Mouse (Mus musculus) limb, embryonic 10.5 days (tissue): ENCODE data around the gene Serinc5. TPM values are rescaled to one million over a fixed set of nuclear protein-coding genes. Genes with fewer than 3 reads are reported as not detected.

ENCODE experiments used
- DNase-seq: peaks from one replicate; pipeline ENCODE4 v3.0.0-alpha.2; 2017; ENCODE audit warnings: low spot score
- H3K27ac ChIP-seq: fragments of 300-500 bp; sonication (generic); 2 replicates; pipeline ENCODE4 v1.5.1; 2016; ENCODE audit warnings: mild to moderate bottlenecking
- H3K27me3 ChIP-seq: fragments of 300-500 bp; sonication (generic); 2 replicates; pipeline ENCODE4 v1.6.1; 2016; ENCODE audit warnings: low read depth, mild to moderate bottlenecking; ENCODE audit not compliant: poor library complexity, severe bottlenecking
- H3K36me3 ChIP-seq: fragments of 300-500 bp; sonication (generic); 2 replicates; pipeline ENCODE4 v1.6.1; 2016; ENCODE audit warnings: mild to moderate bottlenecking, moderate library complexity
- H3K4me1 ChIP-seq: fragments of 300-500 bp; sonication (generic); 2 replicates; pipeline ENCODE4 v1.6.1; 2016
- H3K4me3 ChIP-seq: fragments of 300-500 bp; sonication (generic); 2 replicates; pipeline ENCODE4 v1.5.1; 2016; ENCODE audit warnings: mild to moderate bottlenecking, moderate library complexity
- H3K9me3 ChIP-seq: fragments of 300-500 bp; sonication (generic); replicated peaks from 2 replicates; pipeline ENCODE4 v1.6.1; 2016; ENCODE audit warnings: mild to moderate bottlenecking
- WGBS: fragments of 180-500 bp; shearing (Covaris S2); methylation state at CpG from one replicate; pipeline ENCODE4 v1.1.7; 2016; 5-methylcytosine and 5-hydroxymethylcytosine counted together
- polyA plus RNA-seq: library from polyadenylated mRNA; unstranded; fragments of >200 nt; fragmentation: Nextera tagmentation; extraction: Ambion mirVana; gene quantifications from 2 replicates; pipeline ENCODE4 v1.2.1, GENCODE M21; 2016

The Serinc5 gene
- polyA plus RNA-seq, 1 experiment from 2014 or later = 9.1 TPM

DNA sequence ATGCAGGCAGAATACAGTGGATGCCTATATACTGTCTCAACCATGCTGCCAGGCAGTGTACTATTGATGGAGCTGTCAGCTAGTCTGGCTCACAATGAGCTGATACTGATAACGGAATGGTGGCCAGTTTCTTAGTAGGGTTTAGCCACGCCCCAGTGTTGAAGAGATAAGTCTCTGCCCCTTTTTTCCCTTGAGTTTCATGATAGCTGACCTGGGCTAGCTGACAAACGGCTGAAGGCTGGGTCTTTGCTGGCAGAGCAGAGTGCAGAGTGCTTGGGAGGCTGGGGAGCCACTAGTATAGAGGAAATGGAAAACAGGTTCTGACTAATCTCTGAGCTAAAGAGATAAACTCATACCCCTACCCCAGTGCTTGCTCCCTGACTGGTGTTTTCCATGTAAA lies 18.6 kb downstream of the Serinc5 start:
- Histone ChIP-seq H3K27ac (no peak overlapping the region), H3K36me3 (peaks cover 18% of the 10 kb centered on the region), H3K27me3 (no peaks in the 10 kb centered on the region), H3K9me3 (no peaks in the 10 kb centered on the region), H3K4me3 (no peak overlapping the region), H3K4me1 (peaks cover 26% of the 10 kb centered on the region)
- 84% methylated on average over 3 of the region's 3 CpGs for WGBS
- DNase-seq = no peak

GRCm38 (mm10) chr13:92631450-92631849 lies 20.6 kb downstream of the Serinc5 start:
- WGBS = 80% methylated on average over 4 of the region's 4 CpGs
- no peaks in the 10 kb centered on the region for H3K27me3 ChIP-seq
- H3K36me3 ChIP-seq = peaks cover 11% of the 10 kb centered on the region; the same call in 1 of the 2 replicates
- H3K4me3 ChIP-seq = no peak overlapping the region
- peaks cover 45% of the 10 kb centered on the region for H3K4me1 ChIP-seq
- no peaks in the 10 kb centered on the region for H3K9me3 ChIP-seq
- DNase-seq = no peak
- no peak overlapping the region for H3K27ac ChIP-seq

- DNase-seq = no peak
- H3K4me3 ChIP-seq = no peak overlapping the region
- peaks cover 8% of the 10 kb centered on the region; the same call in 1 of the 2 replicates for H3K36me3 ChIP-seq
- no peaks in the 10 kb centered on the region for H3K9me3 ChIP-seq
- no peaks in the 10 kb centered on the region for H3K27me3 ChIP-seq
- 47% methylated on average over 4 of the region's 4 CpGs for WGBS
- H3K27ac ChIP-seq = 0 out of 2 replicates have a peak overlapping the region, but pooled peaks have one; percentile 4
- H3K4me1 ChIP-seq = peaks cover 56% of the 10 kb centered on the region
Measured at GRCm38 (mm10) chr13:92632550-92632949, 21.7 kb downstream of the Serinc5 start.

DNA sequence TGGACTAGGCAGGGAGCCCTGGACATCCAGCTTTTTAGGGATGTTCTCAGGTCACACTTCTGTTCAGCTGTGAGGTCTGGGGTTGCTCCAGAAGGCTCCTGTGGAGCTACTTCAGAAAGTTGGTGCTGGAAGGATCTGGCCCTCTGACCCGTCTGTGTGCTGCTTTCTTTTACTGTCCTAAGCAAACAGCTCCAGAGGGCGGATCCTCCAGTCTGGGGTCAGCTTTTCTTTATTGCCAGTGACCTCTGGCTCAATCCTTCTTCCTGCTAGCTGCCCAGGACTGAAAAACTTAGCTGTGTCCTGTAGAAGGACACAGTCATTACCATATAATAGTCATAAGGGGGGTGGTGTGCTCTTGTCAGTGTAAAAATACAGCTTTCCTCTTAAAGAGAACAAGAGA lies 24.1 kb downstream of the Serinc5 start:
- peaks cover 71% of the 10 kb centered on the region for H3K4me1 ChIP-seq
- DNase-seq = no peak
- H3K27me3 ChIP-seq = no peaks in the 10 kb centered on the region
- H3K4me3 ChIP-seq = no peak overlapping the region
- no peaks in the 10 kb centered on the region for H3K9me3 ChIP-seq
- peak overlapping the region; percentile 85; the same call in 1 of the 2 replicates for H3K27ac ChIP-seq
- WGBS = 3% methylated on average over 2 of the region's 2 CpGs
- peaks cover 2% of the 10 kb centered on the region; the same call in 1 of the 2 replicates for H3K36me3 ChIP-seq

GRCm38 (mm10) chr13:92636226-92636909 lies 25.5 kb downstream of the Serinc5 start:
- no peak overlapping the region for H3K4me3 ChIP-seq
- 69% methylated on average over 6 of the region's 6 CpGs for WGBS
- H3K36me3 ChIP-seq = no peaks in the 10 kb centered on the region
- H3K27ac ChIP-seq = peak overlapping the region; percentile 85
- H3K27me3 ChIP-seq = no peaks in the 10 kb centered on the region
- H3K4me1 ChIP-seq = peaks cover 85% of the 10 kb centered on the region
- no peaks in the 10 kb centered on the region for H3K9me3 ChIP-seq
- no peak for DNase-seq

GRCm38 (mm10) chr13:92636910-92637275 lies 26.0 kb downstream of the Serinc5 start:
- H3K4me3 ChIP-seq = no peak overlapping the region
- peak; percentile 80 for DNase-seq
- no peaks in the 10 kb centered on the region for H3K27me3 ChIP-seq
- under 1% methylated on average over 7 of the region's 7 CpGs for WGBS
- H3K27ac ChIP-seq = peak overlapping the region; percentile 85
- H3K9me3 ChIP-seq = no peaks in the 10 kb centered on the region
- H3K4me1 ChIP-seq = peaks cover 90% of the 10 kb centered on the region
- H3K36me3 ChIP-seq = no peaks in the 10 kb centered on the region

DNA sequence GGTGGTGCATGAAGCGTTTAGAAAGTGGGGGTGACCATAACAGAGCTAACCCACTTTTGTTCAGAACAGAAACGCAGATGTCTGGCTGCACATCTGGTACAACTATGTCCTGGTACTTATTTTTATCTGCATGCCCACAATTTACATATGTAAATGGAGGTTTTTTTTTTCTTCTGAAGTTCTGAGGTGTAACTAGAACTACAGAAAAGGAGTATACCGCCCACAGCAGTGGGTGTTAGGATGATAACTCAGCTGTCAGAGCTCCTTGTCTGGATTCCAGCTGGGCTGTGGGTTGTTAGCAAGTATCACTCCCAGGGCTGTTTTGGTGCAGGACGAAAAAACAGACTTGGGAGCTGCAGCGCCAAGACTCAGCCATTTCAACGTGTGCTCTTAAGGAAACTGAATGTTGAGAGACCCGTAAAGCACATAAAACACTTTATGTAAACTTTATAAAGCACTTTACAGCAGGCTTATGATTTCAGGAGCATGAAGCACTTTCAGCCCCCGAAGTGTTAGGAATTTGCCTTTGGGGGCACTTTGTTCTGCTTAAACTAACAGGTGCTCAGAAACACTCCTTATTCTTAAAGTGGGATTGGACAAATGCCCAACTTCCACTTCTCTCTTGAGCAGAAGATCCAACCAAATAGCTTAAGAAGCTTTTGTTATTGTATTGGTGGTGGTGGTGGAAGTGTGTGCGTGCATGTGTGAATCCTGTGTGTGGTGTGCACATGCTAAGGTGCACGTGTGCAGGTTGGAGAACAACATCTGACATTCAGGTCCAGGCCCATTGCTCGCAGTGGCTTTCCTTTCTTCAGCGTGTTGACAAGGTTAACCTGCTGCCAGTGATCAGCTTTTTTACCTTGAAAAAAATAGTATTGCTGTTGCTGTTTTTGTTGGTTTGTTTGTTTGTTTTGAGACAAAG lies 28.5 kb downstream of the Serinc5 start:
- H3K36me3 ChIP-seq = no peaks in the 10 kb centered on the region
- peaks cover 67% of the 10 kb centered on the region for H3K4me1 ChIP-seq
- no peaks in the 10 kb centered on the region for H3K27me3 ChIP-seq
- WGBS = 62% methylated on average over 12 of the region's 12 CpGs
- DNase-seq = no peak
- no peak overlapping the region for H3K27ac ChIP-seq
- H3K4me3 ChIP-seq = no peak overlapping the region
- H3K9me3 ChIP-seq = no peaks in the 10 kb centered on the region

DNA sequence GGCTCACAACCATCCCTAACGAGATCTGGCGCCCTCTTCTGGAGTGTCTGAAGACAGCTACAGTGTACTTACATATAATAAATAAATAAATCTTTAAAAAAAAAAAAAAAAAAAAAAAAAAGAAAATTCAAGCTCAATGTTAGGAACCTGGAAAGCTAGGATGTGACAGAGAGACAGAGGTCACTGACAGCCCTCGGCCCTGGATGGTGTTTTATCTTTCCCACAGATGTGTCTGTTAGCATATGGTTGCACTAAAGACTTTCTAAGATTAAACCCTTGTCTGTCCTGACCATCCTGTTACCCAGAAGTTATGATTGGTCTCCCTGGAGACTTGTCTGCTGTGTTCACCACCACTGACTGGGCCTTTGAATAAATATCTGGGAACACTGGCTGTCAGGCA lies 33.3 kb downstream of the Serinc5 start:
- H3K27me3 ChIP-seq = no peaks in the 10 kb centered on the region
- H3K9me3 ChIP-seq = no peaks in the 10 kb centered on the region
- no peak overlapping the region for H3K4me3 ChIP-seq
- DNase-seq = no peak
- no peak overlapping the region for H3K27ac ChIP-seq
- no peaks in the 10 kb centered on the region for H3K36me3 ChIP-seq
- H3K4me1 ChIP-seq = peaks cover 33% of the 10 kb centered on the region
- WGBS = 79% methylated on average over 3 of the region's 3 CpGs

DNA sequence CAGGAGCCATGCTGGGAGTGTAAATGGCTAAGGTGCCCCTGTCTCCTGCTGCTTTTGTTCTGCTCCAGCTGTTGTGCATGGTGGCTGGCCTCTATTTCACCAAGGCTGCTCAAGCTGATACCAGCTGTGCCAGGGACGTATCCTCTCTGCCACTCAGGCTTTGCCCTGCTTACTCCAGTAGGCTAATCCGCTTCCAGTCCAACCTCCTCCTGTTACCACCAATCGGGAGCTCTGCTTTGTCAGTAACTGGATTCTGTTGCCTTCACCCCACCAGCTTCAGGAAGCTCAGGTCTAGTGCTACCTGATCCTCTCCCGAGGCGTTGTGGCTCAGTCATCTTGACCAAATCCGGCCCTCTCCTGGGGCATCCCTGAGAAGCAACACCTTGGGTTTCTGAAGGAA lies 33.9 kb downstream of the Serinc5 start:
- Histone ChIP-seq H3K4me1 (peaks cover 27% of the 10 kb centered on the region), H3K27me3 (no peaks in the 10 kb centered on the region), H3K9me3 (no peaks in the 10 kb centered on the region), H3K4me3 (no peak overlapping the region), H3K27ac (no peak overlapping the region), H3K36me3 (no peaks in the 10 kb centered on the region)
- no peak for DNase-seq
- WGBS = 66% methylated on average over 6 of the region's 6 CpGs

GRCm38 (mm10) chr13:92647695-92648094 lies 36.8 kb downstream of the Serinc5 start:
- Histone ChIP-seq H3K4me1 (peaks cover 4% of the 10 kb centered on the region), H3K36me3 (no peaks in the 10 kb centered on the region), H3K4me3 (no peak overlapping the region), H3K27me3 (no peaks in the 10 kb centered on the region), H3K9me3 (no peaks in the 10 kb centered on the region), H3K27ac (no peak overlapping the region)
- no peak for DNase-seq
- WGBS = 79% methylated on average over 2 of the region's 2 CpGs

- no peaks in the 10 kb centered on the region for H3K27me3 ChIP-seq
- no peak overlapping the region for H3K27ac ChIP-seq
- peaks cover 4% of the 10 kb centered on the region for H3K4me1 ChIP-seq
- 86% methylated on average over 10 of the region's 10 CpGs for WGBS
- no peak for DNase-seq
- H3K36me3 ChIP-seq = no peaks in the 10 kb centered on the region
- H3K4me3 ChIP-seq = no peak overlapping the region
- H3K9me3 ChIP-seq = no peaks in the 10 kb centered on the region
Measured at GRCm38 (mm10) chr13:92649111-92649510, 38.2 kb downstream of the Serinc5 start.

DNA sequence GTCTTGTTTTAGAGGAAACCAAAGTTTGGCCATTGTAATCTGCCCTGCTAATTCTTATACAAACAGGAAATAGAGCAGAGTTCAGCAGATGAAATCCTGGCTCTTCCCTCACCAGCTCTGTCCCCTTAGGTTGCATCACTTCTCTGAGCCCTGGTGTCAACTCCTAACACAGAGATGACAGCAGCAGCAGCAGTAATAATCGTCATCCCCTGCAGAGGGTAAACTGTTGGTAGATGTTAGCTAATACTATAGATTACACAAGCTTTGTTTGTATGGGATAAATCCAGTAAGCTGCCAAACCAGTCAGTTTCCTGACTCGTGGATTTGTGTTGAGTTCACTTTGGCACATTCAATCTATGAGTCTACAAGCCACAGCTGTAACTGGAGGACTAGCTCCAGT lies 40.1 kb downstream of the Serinc5 start:
- no peak for DNase-seq
- Histone ChIP-seq H3K4me3 (no peak overlapping the region), H3K4me1 (no peaks in the 10 kb centered on the region), H3K36me3 (no peaks in the 10 kb centered on the region), H3K9me3 (no peaks in the 10 kb centered on the region), H3K27me3 (no peaks in the 10 kb centered on the region), H3K27ac (no peak overlapping the region)
- 85% methylated on average over 2 of the region's 2 CpGs for WGBS

GRCm38 (mm10) chr13:92652498-92652897 lies 41.6 kb downstream of the Serinc5 start:
- H3K4me1 ChIP-seq = no peaks in the 10 kb centered on the region
- no peaks in the 10 kb centered on the region for H3K27me3 ChIP-seq
- no peak for DNase-seq
- H3K36me3 ChIP-seq = no peaks in the 10 kb centered on the region
- no peaks in the 10 kb centered on the region for H3K9me3 ChIP-seq
- no peak overlapping the region for H3K27ac ChIP-seq
- no peak overlapping the region for H3K4me3 ChIP-seq
- WGBS = 79% methylated on average over 2 of the region's 2 CpGs
